Mouse (Mus musculus): ENCODE data around the gene Kif16b. TPM values are rescaled to one million over a fixed set of nuclear protein-coding genes. Genes with fewer than 3 reads are reported as not detected.

Kif16b gene
- polyA plus RNA-seq, 1 experiment from 2014 or later = 5.2 TPM

DNA sequence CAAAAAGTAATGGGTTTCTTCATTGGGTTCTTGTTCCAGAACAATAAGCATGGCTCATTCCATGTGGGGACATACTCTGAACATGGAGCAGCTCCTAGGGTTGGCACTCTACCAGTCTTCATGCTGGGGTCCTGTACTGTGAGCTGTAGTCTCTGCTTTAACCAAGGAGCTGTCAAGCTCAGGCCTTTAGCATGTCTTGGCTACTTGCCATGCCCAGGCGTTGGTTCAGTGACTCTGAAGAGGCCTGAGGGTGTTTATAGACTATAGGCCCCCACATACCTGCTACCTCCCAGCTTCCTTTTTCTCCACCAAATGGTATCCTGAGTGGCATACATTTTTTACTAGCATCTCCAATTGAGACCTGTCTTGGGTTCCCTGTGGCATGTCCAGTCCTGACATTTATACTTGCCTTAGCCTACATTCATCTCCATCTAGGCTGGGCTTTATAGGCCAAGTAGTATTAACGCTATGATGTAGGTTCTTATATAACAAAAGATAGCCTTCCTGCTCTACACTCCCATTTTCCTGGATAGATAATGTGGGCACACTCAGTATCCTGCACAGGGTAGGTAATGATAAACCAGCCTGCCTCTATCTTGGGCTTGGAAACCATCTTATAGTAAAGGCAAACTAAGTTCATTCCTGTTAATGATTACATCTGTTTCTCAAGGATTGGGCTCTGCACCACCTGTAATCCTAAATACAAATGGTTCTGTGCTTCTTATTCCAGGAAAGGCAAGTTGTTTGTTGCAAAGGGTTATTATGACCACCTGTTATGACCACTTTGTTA is 271.6 kb downstream of the Kif16b start:
- no peak for DNase-seq (ENCODE audit: low spot score, missing footprints)
- H3K4me1 ChIP-seq (ENCODE audit: control insufficient read depth, insufficient read depth, low read length) = peaks cover 13% of the 10 kb centered on the region
- no peak overlapping the region for H3K4me2 ChIP-seq
- 88% methylated on average over 2 of the region's 2 CpGs for whole genome bisulfite sequencing
- no peaks in the 10 kb centered on the region for H3K36me3 ChIP-seq (ENCODE audit: control insufficient read depth, insufficient read depth, low read length)
- no peak for ATAC-seq (ENCODE audit: low FRiP score)
- H3K27ac ChIP-seq (ENCODE audit: low read depth, low read length) = no peak overlapping the region
- no peaks in the 10 kb centered on the region for H3K9me3 ChIP-seq (ENCODE audit: control insufficient read depth, low read length)
- H3K9ac ChIP-seq (ENCODE audit: low read length) = no peak overlapping the region
- peaks cover 12% of the 10 kb centered on the region for H3K27me3 ChIP-seq (ENCODE audit: control insufficient read depth, insufficient read depth, low read length)
- no peak overlapping the region for H3K4me3 ChIP-seq (ENCODE audit: low read depth, low read length)

DNA sequence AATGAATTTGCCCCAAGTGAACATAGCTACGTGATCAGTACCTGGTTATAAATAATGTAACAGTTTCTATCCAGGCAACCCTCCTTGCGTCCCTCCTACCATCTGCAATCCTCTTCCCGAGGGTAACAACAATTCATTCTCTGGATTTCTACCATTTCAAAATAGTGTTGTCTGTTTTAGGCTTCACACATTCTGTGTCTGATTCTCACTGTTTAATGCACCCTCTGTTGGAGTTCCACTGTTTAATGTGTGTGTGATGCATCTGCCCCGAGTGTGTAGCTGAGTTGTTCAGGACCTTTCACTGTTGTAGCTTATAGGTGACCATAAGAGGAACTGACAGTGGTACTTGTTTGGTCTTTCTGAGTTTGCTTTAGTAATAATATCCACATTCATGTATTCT is 275.6 kb downstream of the Kif16b start:
- ATAC-seq (ENCODE audit: low FRiP score) = no peak
- Histone ChIP-seq H3K27ac (ENCODE audit: low read depth, low read length) (no peak overlapping the region), H3K27me3 (ENCODE audit: control insufficient read depth, insufficient read depth, low read length) (peaks cover 9% of the 10 kb centered on the region; the same call in 1 of the 2 replicates), H3K4me1 (ENCODE audit: control insufficient read depth, insufficient read depth, low read length) (no peaks in the 10 kb centered on the region), H3K36me3 (ENCODE audit: control insufficient read depth, insufficient read depth, low read length) (no peaks in the 10 kb centered on the region), H3K9ac (ENCODE audit: low read length) (no peak overlapping the region), H3K4me3 (ENCODE audit: low read depth, low read length) (no peak overlapping the region), H3K4me2 (no peak overlapping the region), H3K9me3 (ENCODE audit: control insufficient read depth, low read length) (no peaks in the 10 kb centered on the region)
- peak; percentile 47 for DNase-seq (ENCODE audit: low spot score, missing footprints)
- WGBS = 88% methylated on average over 4 of the region's 4 CpGs

DNA sequence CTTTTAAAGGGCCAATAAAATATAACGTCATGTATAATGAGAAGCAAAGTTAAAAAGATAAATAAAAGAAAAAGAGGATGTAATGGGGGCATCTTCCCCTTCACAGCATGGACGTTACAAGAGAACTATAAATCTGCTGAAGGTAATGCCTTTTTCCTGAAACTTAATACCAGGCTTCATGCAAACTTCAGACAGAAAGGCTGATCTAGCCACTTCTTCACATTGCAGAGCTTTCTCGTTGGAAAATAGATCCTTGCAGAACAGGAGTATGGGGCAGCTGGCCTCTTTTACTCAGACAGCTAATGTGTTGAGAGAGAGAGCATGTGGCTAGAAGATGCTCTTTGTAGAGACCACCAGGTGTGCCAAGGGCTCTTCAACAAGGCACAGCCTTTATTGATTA is 276.2 kb downstream of the Kif16b start:
- Histone ChIP-seq H3K4me1 (ENCODE audit: control insufficient read depth, insufficient read depth, low read length) (no peaks in the 10 kb centered on the region), H3K4me2 (no peak overlapping the region), H3K9me3 (ENCODE audit: control insufficient read depth, low read length) (no peaks in the 10 kb centered on the region), H3K9ac (ENCODE audit: low read length) (no peak overlapping the region), H3K27ac (ENCODE audit: low read depth, low read length) (no peak overlapping the region), H3K27me3 (ENCODE audit: control insufficient read depth, insufficient read depth, low read length) (peaks cover 6% of the 10 kb centered on the region; the same call in 1 of the 2 replicates), H3K36me3 (ENCODE audit: control insufficient read depth, insufficient read depth, low read length) (no peaks in the 10 kb centered on the region), H3K4me3 (ENCODE audit: low read depth, low read length) (no peak overlapping the region)
- WGBS = 70% methylated on average over 3 of the region's 3 CpGs
- DNase-seq (ENCODE audit: low spot score, missing footprints) (peak; percentile 19), ATAC-seq (ENCODE audit: low FRiP score) (no peak)

DNA sequence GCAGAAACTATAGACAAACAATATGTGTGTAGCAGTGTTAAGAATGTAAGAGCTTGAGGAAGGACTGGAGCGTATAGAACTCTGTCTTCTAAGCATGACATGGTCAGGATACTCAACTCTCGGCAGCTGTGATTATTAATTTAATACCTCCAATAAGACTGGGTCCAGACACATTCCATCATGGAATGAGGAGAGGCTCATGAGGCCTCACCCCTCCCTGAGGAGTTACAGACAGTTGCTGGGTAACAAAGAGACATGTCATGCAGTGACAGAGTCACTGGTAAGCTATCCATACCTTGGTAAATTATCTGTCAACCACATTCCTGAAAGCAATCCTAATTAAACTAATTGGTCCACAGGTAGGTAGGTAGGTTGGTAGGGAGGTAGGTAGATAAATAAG is 277.1 kb downstream of the Kif16b start:
- Histone ChIP-seq H3K27me3 (ENCODE audit: control insufficient read depth, insufficient read depth, low read length) (0 out of 2 replicates have a peak, but pooled peaks cover 3% of the 10 kb centered on the region), H3K36me3 (ENCODE audit: control insufficient read depth, insufficient read depth, low read length) (no peaks in the 10 kb centered on the region), H3K9ac (ENCODE audit: low read length) (no peak overlapping the region), H3K27ac (ENCODE audit: low read depth, low read length) (no peak overlapping the region), H3K4me1 (ENCODE audit: control insufficient read depth, insufficient read depth, low read length) (no peaks in the 10 kb centered on the region), H3K4me3 (ENCODE audit: low read depth, low read length) (no peak overlapping the region), H3K9me3 (ENCODE audit: control insufficient read depth, low read length) (no peaks in the 10 kb centered on the region), H3K4me2 (no peak overlapping the region)
- DNase-seq (ENCODE audit: low spot score, missing footprints) (peak; percentile 49), ATAC-seq (ENCODE audit: low FRiP score) (no peak)
- 86% methylated on average over 2 of the region's 2 CpGs for WGBS

DNA sequence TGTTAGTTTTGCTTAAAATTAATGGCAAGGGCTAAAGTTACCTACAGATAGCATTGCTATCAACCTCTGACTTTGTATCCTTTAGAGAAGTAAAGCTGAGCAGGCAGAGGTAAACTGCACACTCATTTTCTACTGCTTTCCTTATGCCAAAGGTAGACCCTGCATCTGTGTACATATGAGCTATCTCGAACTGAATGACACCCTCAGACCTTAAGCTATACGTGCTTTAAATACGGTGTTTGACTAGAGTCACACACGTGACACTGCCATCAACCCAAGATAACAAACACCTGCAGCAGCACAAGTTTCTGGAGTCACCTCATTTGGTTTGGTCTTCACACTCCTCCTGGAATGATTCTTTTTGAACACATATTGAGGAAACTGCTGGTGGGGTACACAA is 280.2 kb downstream of the Kif16b start:
- no peak overlapping the region for H3K4me2 ChIP-seq
- 95% methylated on average over 4 of the region's 4 CpGs for WGBS
- no peak overlapping the region for H3K4me3 ChIP-seq (ENCODE audit: low read depth, low read length)
- no peaks in the 10 kb centered on the region for H3K4me1 ChIP-seq (ENCODE audit: control insufficient read depth, insufficient read depth, low read length)
- no peak for ATAC-seq (ENCODE audit: low FRiP score)
- H3K9me3 ChIP-seq (ENCODE audit: control insufficient read depth, low read length) = peaks cover 2% of the 10 kb centered on the region; the same call in 1 of the 2 replicates
- H3K36me3 ChIP-seq (ENCODE audit: control insufficient read depth, insufficient read depth, low read length) = no peaks in the 10 kb centered on the region
- no peaks in the 10 kb centered on the region for H3K27me3 ChIP-seq (ENCODE audit: control insufficient read depth, insufficient read depth, low read length)
- DNase-seq (ENCODE audit: low spot score, missing footprints) = peak; percentile 39
- H3K27ac ChIP-seq (ENCODE audit: low read depth, low read length) = no peak overlapping the region
- no peak overlapping the region for H3K9ac ChIP-seq (ENCODE audit: low read length)

DNA sequence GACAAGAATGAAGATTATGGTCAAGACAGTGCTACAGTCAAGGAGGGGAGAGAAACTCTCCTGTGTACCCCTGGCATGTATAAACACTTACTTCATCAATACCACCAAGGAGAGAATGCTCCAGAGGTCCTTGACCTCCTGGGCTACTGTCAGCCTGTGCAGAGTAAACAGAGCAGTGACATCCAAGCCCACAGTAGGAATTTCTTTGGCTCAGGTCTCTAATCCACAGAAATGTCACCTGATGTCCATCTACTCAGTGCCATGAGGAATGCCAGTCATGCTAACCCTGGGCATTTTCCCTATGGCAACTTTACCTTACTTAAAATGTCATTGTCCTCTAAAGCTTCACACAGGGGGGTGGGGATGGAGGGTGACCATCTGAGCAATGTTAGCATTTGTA is 281.4 kb downstream of the Kif16b start:
- ATAC-seq (ENCODE audit: low FRiP score) (no peak), DNase-seq (ENCODE audit: low spot score, missing footprints) (peak; percentile 17)
- H3K36me3 ChIP-seq (ENCODE audit: control insufficient read depth, insufficient read depth, low read length) = no peaks in the 10 kb centered on the region
- no peak overlapping the region for H3K4me2 ChIP-seq
- no peak overlapping the region for H3K27ac ChIP-seq (ENCODE audit: low read depth, low read length)
- peaks cover 3% of the 10 kb centered on the region; the same call in 1 of the 2 replicates for H3K9me3 ChIP-seq (ENCODE audit: control insufficient read depth, low read length)
- no peaks in the 10 kb centered on the region for H3K4me1 ChIP-seq (ENCODE audit: control insufficient read depth, insufficient read depth, low read length)
- H3K9ac ChIP-seq (ENCODE audit: low read length) = no peak overlapping the region
- H3K4me3 ChIP-seq (ENCODE audit: low read depth, low read length) = no peak overlapping the region
- H3K27me3 ChIP-seq (ENCODE audit: control insufficient read depth, insufficient read depth, low read length) = no peaks in the 10 kb centered on the region

DNA sequence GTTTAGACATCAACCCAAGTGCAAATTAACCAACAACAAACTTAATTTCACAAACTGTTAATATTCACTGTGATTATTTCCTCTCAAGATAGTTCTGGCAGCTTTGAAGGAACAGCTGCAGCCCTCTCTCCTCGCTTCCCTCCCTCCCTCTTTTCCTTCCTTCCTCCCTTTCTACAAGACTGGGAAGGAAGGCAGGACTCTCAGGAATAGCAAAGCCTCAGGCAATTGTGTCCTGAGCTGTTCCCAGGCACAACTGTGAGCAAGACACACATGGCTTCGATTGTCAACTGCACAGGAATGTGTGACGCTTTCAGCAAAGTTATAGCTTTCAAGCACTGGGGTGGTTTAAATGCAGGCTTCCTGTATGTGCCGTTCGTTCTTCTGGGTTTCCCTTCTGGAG is 286.8 kb downstream of the Kif16b start:
- H3K4me1 ChIP-seq (ENCODE audit: control insufficient read depth, insufficient read depth, low read length) = no peaks in the 10 kb centered on the region; the same call in none of the 2 replicates
- ATAC-seq (ENCODE audit: low FRiP score) = no peak

DNA sequence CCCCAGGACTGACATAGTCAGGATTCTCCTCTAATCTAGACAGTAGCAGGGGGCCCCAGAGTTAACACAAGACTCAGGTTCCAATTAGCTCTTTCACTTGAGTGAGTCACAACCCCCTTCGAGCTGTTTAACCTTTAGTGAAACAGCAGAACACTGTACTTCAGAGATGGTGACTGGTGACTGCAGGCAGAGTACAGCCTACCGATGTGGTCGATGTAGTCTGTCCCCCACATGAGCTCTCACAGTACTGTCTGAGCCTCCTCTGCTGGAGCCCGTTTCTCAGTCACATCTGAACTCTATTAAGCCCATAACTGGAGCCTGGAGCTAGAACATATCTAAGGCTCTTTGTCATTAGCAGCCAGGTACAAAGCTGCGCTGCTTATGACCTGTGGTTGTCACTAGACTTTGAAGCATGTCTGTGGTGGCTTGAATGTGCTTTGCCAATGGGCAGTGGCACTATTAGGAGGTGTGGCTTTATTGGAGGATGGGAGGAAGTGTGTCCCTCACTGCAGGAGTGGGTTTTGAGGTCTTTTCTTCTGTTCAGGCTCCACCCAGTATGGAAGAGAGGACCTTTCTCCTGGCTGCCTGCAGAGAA is 288.9 kb downstream of the Kif16b start:
- Histone ChIP-seq H3K9me3 (ENCODE audit: control insufficient read depth, low read length) (peaks cover 3% of the 10 kb centered on the region; the same call in 1 of the 2 replicates), H3K4me2 (no peak overlapping the region), H3K4me3 (ENCODE audit: low read depth, low read length) (no peak overlapping the region), H3K27me3 (ENCODE audit: control insufficient read depth, insufficient read depth, low read length) (no peaks in the 10 kb centered on the region; the same call in 1 of the 2 replicates), H3K36me3 (ENCODE audit: control insufficient read depth, insufficient read depth, low read length) (no peaks in the 10 kb centered on the region), H3K27ac (ENCODE audit: low read depth, low read length) (no peak overlapping the region), H3K9ac (ENCODE audit: low read length) (no peak overlapping the region), H3K4me1 (ENCODE audit: control insufficient read depth, insufficient read depth, low read length) (no peaks in the 10 kb centered on the region; the same call in none of the 2 replicates)
- no peak for ATAC-seq (ENCODE audit: low FRiP score)
- 79% methylated on average over 5 of the region's 5 CpGs for WGBS
- peak; percentile 78 for DNase-seq (ENCODE audit: low spot score, missing footprints)

More for the DNA sequence above, 286.8 kb downstream of the Kif16b start:
- Histone ChIP-seq H3K9ac (ENCODE audit: low read length) (no peak overlapping the region), H3K4me2 (no peak overlapping the region), H3K27ac (ENCODE audit: low read depth, low read length) (no peak overlapping the region), H3K27me3 (ENCODE audit: control insufficient read depth, insufficient read depth, low read length) (no peaks in the 10 kb centered on the region), H3K4me3 (ENCODE audit: low read depth, low read length) (no peak overlapping the region), H3K9me3 (ENCODE audit: control insufficient read depth, low read length) (peaks cover 3% of the 10 kb centered on the region; the same call in 1 of the 2 replicates), H3K36me3 (ENCODE audit: control insufficient read depth, insufficient read depth, low read length) (no peaks in the 10 kb centered on the region)
- DNase-seq (ENCODE audit: low spot score, missing footprints) = peak; percentile 64
- 84% methylated on average over 5 of the region's 5 CpGs for WGBS

DNA sequence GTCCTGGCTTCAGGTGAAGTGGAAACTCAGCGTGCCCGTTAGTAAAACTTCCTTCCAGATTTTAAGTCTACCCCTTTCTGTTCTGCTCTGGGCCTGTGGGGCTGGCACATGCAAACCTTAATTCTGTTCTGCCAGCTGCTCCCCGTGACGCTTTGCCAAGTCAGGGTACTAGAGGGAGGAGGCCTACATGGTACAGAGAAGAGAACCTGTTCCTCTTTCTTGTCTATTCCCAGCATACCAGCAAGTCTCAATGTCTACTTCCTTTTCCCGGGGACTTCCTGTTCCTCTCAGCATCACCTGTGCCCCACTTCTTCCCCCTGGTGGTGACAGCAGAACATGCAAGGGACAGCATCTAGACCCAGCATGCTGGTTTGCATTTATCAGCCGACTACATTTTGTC is 290.2 kb downstream of the Kif16b start:
- no peaks in the 10 kb centered on the region; the same call in 1 of the 2 replicates for H3K27me3 ChIP-seq (ENCODE audit: control insufficient read depth, insufficient read depth, low read length)
- H3K9me3 ChIP-seq (ENCODE audit: control insufficient read depth, low read length) = peaks cover under 1% of the 10 kb centered on the region; the same call in 1 of the 2 replicates
- H3K36me3 ChIP-seq (ENCODE audit: control insufficient read depth, insufficient read depth, low read length) = no peaks in the 10 kb centered on the region
- ATAC-seq (ENCODE audit: low FRiP score) (peak; percentile 33; the same call in 1 of the 2 replicates), DNase-seq (ENCODE audit: low spot score, missing footprints) (peak; percentile 82)
- H3K27ac ChIP-seq (ENCODE audit: low read depth, low read length) = no peak overlapping the region
- no peak overlapping the region for H3K9ac ChIP-seq (ENCODE audit: low read length)
- no peak overlapping the region for H3K4me3 ChIP-seq (ENCODE audit: low read depth, low read length)
- 91% methylated on average over 6 of the region's 6 CpGs for WGBS
- no peaks in the 10 kb centered on the region; the same call in none of the 2 replicates for H3K4me1 ChIP-seq (ENCODE audit: control insufficient read depth, insufficient read depth, low read length)
- H3K4me2 ChIP-seq = no peak overlapping the region

Data from midbrain, embryonic 11.5 days (tissue).